Mouse (Mus musculus): ENCODE data around the gene Rgma. TPM values are rescaled to one million over a fixed set of nuclear protein-coding genes. Genes with fewer than 3 reads are reported as not detected.
A peak's percentile ranks its signal among the peaks of the same experiment; 100 is the strongest.

Gene Rgma
- polyA plus RNA-seq, 1 experiment from 2014 or later: 4.8 TPM

GRCm38 (mm10) chr7:73411986-73412385, 36.7 kb downstream of the Rgma start:
- WGBS: 73% methylated on average over 4 of the region's 4 CpGs
- TF ChIP-seq CTCF (IDR thresholded peaks at IDR 0.05) (no peak), EP300 (IDR thresholded peaks at IDR 0.05) (no peak)
- H3K27ac ChIP-seq (ENCODE audit: low read length): no peak overlapping the region
- H3K4me3 ChIP-seq (ENCODE audit: low read depth, low read length): no peak overlapping the region
- ATAC-seq: peak; percentile 21
- H3K36me3 ChIP-seq (ENCODE audit: insufficient read depth, low read length): no peaks in the 10 kb centered on the region
- H3K9ac ChIP-seq (replicated peaks; ENCODE audit: low read depth): no peak overlapping the region
- peaks cover 4% of the 10 kb centered on the region; the same call in 1 of the 2 replicates for H3K4me1 ChIP-seq (ENCODE audit: insufficient read depth, low read depth, low read length)
- H3K4me2 ChIP-seq (replicated peaks; ENCODE audit: low read depth, low read length): no peak overlapping the region
- no peaks in the 10 kb centered on the region for H3K9me3 ChIP-seq (ENCODE audit: low read length)
- no peaks in the 10 kb centered on the region for H3K27me3 ChIP-seq (replicated peaks; ENCODE audit: insufficient read depth, low read length)
- DNase-seq (ENCODE audit: low spot score): no peak

GRCm38 (mm10) chr7:73412419-73412818, 37.1 kb downstream of the Rgma start:
- Histone ChIP-seq H3K9ac (replicated peaks; ENCODE audit: low read depth) (no peak overlapping the region), H3K27me3 (replicated peaks; ENCODE audit: insufficient read depth, low read length) (no peaks in the 10 kb centered on the region)

GRCm38 (mm10) chr7:73414192-73414591, 38.9 kb downstream of the Rgma start:
- Histone ChIP-seq H3K4me1 (ENCODE audit: insufficient read depth, low read depth, low read length) (peaks cover 4% of the 10 kb centered on the region; the same call in 1 of the 2 replicates), H3K27me3 (replicated peaks; ENCODE audit: insufficient read depth, low read length) (no peaks in the 10 kb centered on the region), H3K9ac (replicated peaks; ENCODE audit: low read depth) (no peak overlapping the region), H3K4me3 (ENCODE audit: low read depth, low read length) (no peak overlapping the region), H3K27ac (ENCODE audit: low read length) (no peak overlapping the region), H3K36me3 (ENCODE audit: insufficient read depth, low read length) (no peaks in the 10 kb centered on the region), H3K9me3 (ENCODE audit: low read length) (no peaks in the 10 kb centered on the region), H3K4me2 (replicated peaks; ENCODE audit: low read depth, low read length) (no peak overlapping the region)
- no peak for DNase-seq (ENCODE audit: low spot score)
- 67% methylated on average over 14 of the region's 14 CpGs for WGBS
- TF ChIP-seq CTCF (IDR thresholded peaks at IDR 0.05) (no peak), EP300 (IDR thresholded peaks at IDR 0.05) (no peak)
- no peak for ATAC-seq

More at GRCm38 (mm10) chr7:73412419-73412818, 37.1 kb downstream of the Rgma start:
- no peaks in the 10 kb centered on the region for H3K9me3 ChIP-seq (ENCODE audit: low read length)
- 67% methylated on average over 7 of the region's 7 CpGs for WGBS
- TF ChIP-seq EP300 (IDR thresholded peaks at IDR 0.05) (no peak), CTCF (IDR thresholded peaks at IDR 0.05) (no peak)
- no peak overlapping the region; the same call in 1 of the 2 replicates for H3K27ac ChIP-seq (ENCODE audit: low read length)
- ATAC-seq: peak; percentile 14; the same call in 1 of the 2 replicates
- H3K4me3 ChIP-seq (ENCODE audit: low read depth, low read length): no peak overlapping the region
- H3K4me2 ChIP-seq (replicated peaks; ENCODE audit: low read depth, low read length): no peak overlapping the region
- H3K36me3 ChIP-seq (ENCODE audit: insufficient read depth, low read length): no peaks in the 10 kb centered on the region
- no peak for DNase-seq (ENCODE audit: low spot score)
- H3K4me1 ChIP-seq (ENCODE audit: insufficient read depth, low read depth, low read length): peaks cover 4% of the 10 kb centered on the region; the same call in 1 of the 2 replicates

- H3K9ac ChIP-seq (replicated peaks; ENCODE audit: low read depth): no peak overlapping the region
- H3K4me2 ChIP-seq (replicated peaks; ENCODE audit: low read depth, low read length): no peak overlapping the region
- DNase-seq (ENCODE audit: low spot score) (no peak), ATAC-seq (no peak)
- no peak for TF ChIP-seq EP300 (IDR thresholded peaks at IDR 0.05)
- TF ChIP-seq CTCF (IDR thresholded peaks at IDR 0.05): peak; percentile 34
- no peak overlapping the region for H3K4me3 ChIP-seq (ENCODE audit: low read depth, low read length)
- no peaks in the 10 kb centered on the region for H3K9me3 ChIP-seq (ENCODE audit: low read length)
- WGBS: 52% methylated on average over 7 of the region's 7 CpGs
- no peaks in the 10 kb centered on the region for H3K27me3 ChIP-seq (replicated peaks; ENCODE audit: insufficient read depth, low read length)
- no peaks in the 10 kb centered on the region for H3K4me1 ChIP-seq (ENCODE audit: insufficient read depth, low read depth, low read length)
- no peak overlapping the region for H3K27ac ChIP-seq (ENCODE audit: low read length)
- no peaks in the 10 kb centered on the region for H3K36me3 ChIP-seq (ENCODE audit: insufficient read depth, low read length)
These were observed 44.1 kb downstream of the Rgma start for GRCm38 (mm10) chr7:73419375-73419774.

- Histone ChIP-seq H3K27me3 (replicated peaks; ENCODE audit: insufficient read depth, low read length) (no peaks in the 10 kb centered on the region), H3K36me3 (ENCODE audit: insufficient read depth, low read length) (no peaks in the 10 kb centered on the region), H3K4me3 (ENCODE audit: low read depth, low read length) (no peak overlapping the region), H3K4me1 (ENCODE audit: insufficient read depth, low read depth, low read length) (no peaks in the 10 kb centered on the region), H3K4me2 (replicated peaks; ENCODE audit: low read depth, low read length) (no peak overlapping the region), H3K9me3 (ENCODE audit: low read length) (no peaks in the 10 kb centered on the region), H3K9ac (replicated peaks; ENCODE audit: low read depth) (no peak overlapping the region), H3K27ac (ENCODE audit: low read length) (no peak overlapping the region)
- WGBS: 53% methylated on average over 5 of the region's 5 CpGs
- TF ChIP-seq EP300 (IDR thresholded peaks at IDR 0.05) (no peak), CTCF (IDR thresholded peaks at IDR 0.05) (no peak)
- no peak for ATAC-seq
- DNase-seq (ENCODE audit: low spot score): no peak
These were observed 45.5 kb downstream of the Rgma start for GRCm38 (mm10) chr7:73420827-73421226.

GRCm38 (mm10) chr7:73421278-73422015, 46.1 kb downstream of the Rgma start:
- Histone ChIP-seq H3K4me1 (ENCODE audit: insufficient read depth, low read depth, low read length) (no peaks in the 10 kb centered on the region), H3K9ac (replicated peaks; ENCODE audit: low read depth) (no peak overlapping the region), H3K27ac (ENCODE audit: low read length) (no peak overlapping the region), H3K4me2 (replicated peaks; ENCODE audit: low read depth, low read length) (no peak overlapping the region), H3K27me3 (replicated peaks; ENCODE audit: insufficient read depth, low read length) (no peaks in the 10 kb centered on the region), H3K9me3 (ENCODE audit: low read length) (no peaks in the 10 kb centered on the region), H3K4me3 (ENCODE audit: low read depth, low read length) (no peak overlapping the region), H3K36me3 (ENCODE audit: insufficient read depth, low read length) (no peaks in the 10 kb centered on the region)
- no peak for TF ChIP-seq CTCF (IDR thresholded peaks at IDR 0.05)
- DNase-seq (ENCODE audit: low spot score) (no peak), ATAC-seq (no peak)
- 42% methylated on average over 9 of the region's 9 CpGs for WGBS
